Mouse (Mus musculus) erythroblast, embryonic 14.5 days (primary cell): ENCODE measurements around the gene Orai3.

Experiments
- GATA1 ChIP-seq: IDR thresholded peaks from 2 replicates; pipeline ENCODE4 v1.6.1; 2012; ENCODE audit warnings: low read length, inconsistent platforms, mixed read lengths
- TAL1 ChIP-seq: IDR thresholded peaks from 3 replicates; pipeline ENCODE4 v1.6.1; 2012; ENCODE audit warnings: low read length, inconsistent platforms, mixed read lengths

DNA sequence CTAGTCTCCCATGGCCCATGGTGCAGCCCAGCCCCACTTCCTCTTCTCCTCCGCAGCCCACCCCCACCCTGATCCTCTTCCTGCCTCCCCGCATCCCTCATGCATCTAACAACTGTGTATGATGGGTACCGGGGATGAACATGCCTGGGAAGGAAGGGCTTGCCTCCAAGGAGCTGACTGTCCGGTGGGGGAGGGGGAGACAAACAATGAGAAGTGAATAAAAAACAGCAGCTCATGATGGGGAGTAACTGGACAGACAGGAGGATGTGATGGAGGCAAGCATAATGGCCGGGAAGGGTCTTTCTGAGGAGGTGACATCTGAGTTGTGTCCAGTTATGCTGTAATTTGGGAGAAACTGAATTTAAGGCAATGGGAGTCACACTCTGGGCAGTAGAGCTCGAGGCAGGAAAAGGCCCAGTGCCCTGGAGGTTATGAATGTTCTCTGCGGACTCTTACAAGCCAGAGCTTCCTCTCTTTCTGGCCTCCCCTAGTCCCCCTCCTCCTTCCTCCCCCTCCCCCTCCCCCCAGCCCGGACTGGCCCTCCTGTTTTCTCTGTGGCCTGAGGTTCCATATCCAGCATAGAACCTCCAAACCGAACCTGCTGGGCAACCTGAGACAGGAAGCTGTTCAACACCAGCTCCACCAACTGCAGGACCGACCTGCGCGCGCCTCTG, 51.4 kb downstream of the Orai3 start:
- no peak for TF ChIP-seq TAL1
- no peak for TF ChIP-seq GATA1
